Mouse (Mus musculus): ENCODE results near the gene Gm364.

Gene Gm364

GRCm38 (mm10) chrX:57408769-57409168, at the start of gene Gm364:
TSS of gene Gm364 (plus strand) at chrX:57409154.
- DNase-seq (ENCODE audit: low read depth, low spot score), result no peak

GRCm38 (mm10) chrX:57359316-57359715, 49.6 kb upstream of the Gm364 start:
- no peak for DNase-seq (ENCODE audit: low read depth, low spot score)

- DNase-seq (ENCODE audit: low read depth, low spot score), result no peak
Observed at GRCm38 (mm10) chrX:57364891-57365569, 43.9 kb upstream of the Gm364 start.

- DNase-seq (ENCODE audit: low read depth, low spot score), result no peak
Observed at GRCm38 (mm10) chrX:57372965-57373364, 36.0 kb upstream of the Gm364 start.

- DNase-seq (ENCODE audit: low read depth, low spot score), result no peak
Observed at GRCm38 (mm10) chrX:57373543-57373942, 35.4 kb upstream of the Gm364 start.

GRCm38 (mm10) chrX:57374029-57374428, 34.9 kb upstream of the Gm364 start:
- no peak for DNase-seq (ENCODE audit: low read depth, low spot score)

- DNase-seq (ENCODE audit: low read depth, low spot score), result no peak
Observed at GRCm38 (mm10) chrX:57377096-57377495, 31.9 kb upstream of the Gm364 start.

GRCm38 (mm10) chrX:57378579-57378978, 30.4 kb upstream of the Gm364 start:
- no peak for DNase-seq (ENCODE audit: low read depth, low spot score)

- no peak for DNase-seq (ENCODE audit: low read depth, low spot score)
Observed at GRCm38 (mm10) chrX:57380915-57381314, 28.0 kb upstream of the Gm364 start.

- DNase-seq (ENCODE audit: low read depth, low spot score), result peak; percentile 93
Observed at GRCm38 (mm10) chrX:57392367-57393246, 16.3 kb upstream of the Gm364 start, which contains the start of gene Rbmx. TSS of gene Rbmx (minus strand) at chrX:57393036.

GRCm38 (mm10) chrX:57393412-57393811, 15.5 kb upstream of the Gm364 start:
- no peak for DNase-seq (ENCODE audit: low read depth, low spot score)

GRCm38 (mm10) chrX:57401388-57401787, 7.6 kb upstream of the Gm364 start:
- no peak for DNase-seq (ENCODE audit: low read depth, low spot score)

- DNase-seq (ENCODE audit: low read depth, low spot score), result no peak
Observed at GRCm38 (mm10) chrX:57403651-57404050, 5.3 kb upstream of the Gm364 start.

- no peak for DNase-seq (ENCODE audit: low read depth, low spot score)
Observed at GRCm38 (mm10) chrX:57431610-57432009, 22.7 kb downstream of the Gm364 start.

- no peak for DNase-seq (ENCODE audit: low read depth, low spot score)
Observed at GRCm38 (mm10) chrX:57433897-57434296, 24.9 kb downstream of the Gm364 start.

- DNase-seq (ENCODE audit: low read depth, low spot score), result no peak
Observed at GRCm38 (mm10) chrX:57503634-57504033, 94.7 kb downstream of the Gm364 start, which contains the start of gene Gpr101. TSS of gene Gpr101 (minus strand) at chrX:57503757.

GRCm38 (mm10) chrX:57506247-57506646, 97.3 kb downstream of the Gm364 start:
- no peak for DNase-seq (ENCODE audit: low read depth, low spot score)

GRCm38 (mm10) chrX:57521117-57522095, 112.5 kb downstream of the Gm364 start:
- no peak for DNase-seq (ENCODE audit: low read depth, low spot score)

Measured in telencephalon, adult 2 months (tissue).